Mouse (Mus musculus) embryonic facial prominence, embryonic 12.5 days (tissue): ENCODE measurements around the gene Adarb2. TPM values are rescaled to one million over a fixed set of nuclear protein-coding genes. Genes with fewer than 3 reads are reported as not detected.
"Not testable (repeated sequence)": the region's sequence is repeated elsewhere in the genome, so short reads cannot be mapped to it uniquely, and the experiment has no call there.

ENCODE experiments used
- ATAC-seq: fragments of 200-750 bp; cut with Nextera tagmentation; 2 replicates; pipeline ENCODE4 v1.8.0; 2017; ENCODE audit not compliant: insufficient number of reproducible peaks, insufficient read depth, low FRiP score, low TSS enrichment
- H3K27ac ChIP-seq: fragments of 300-500 bp; sonication (generic); 2 replicates; pipeline ENCODE4 v1.5.1; 2016; ENCODE audit warnings: mild to moderate bottlenecking
- H3K27me3 ChIP-seq: fragments of 300-500 bp; sonication (generic); 2 replicates; pipeline ENCODE4 v1.6.1; 2016; ENCODE audit warnings: mild to moderate bottlenecking, moderate library complexity
- H3K36me3 ChIP-seq: fragments of 300-500 bp; sonication (generic); 2 replicates; pipeline ENCODE4 v1.6.1; 2016; ENCODE audit warnings: mild to moderate bottlenecking
- H3K4me1 ChIP-seq: fragments of 300-500 bp; sonication (generic); 2 replicates; pipeline ENCODE4 v1.6.1; 2016
- H3K4me2 ChIP-seq: fragments of 300-500 bp; sonication (generic); replicated peaks from 2 replicates; pipeline ENCODE4 v1.6.1; 2016; ENCODE audit warnings: mild to moderate bottlenecking, moderate library complexity
- H3K4me3 ChIP-seq: fragments of 300-500 bp; sonication (generic); 2 replicates; pipeline ENCODE4 v1.5.1; 2016; ENCODE audit warnings: mild to moderate bottlenecking
- H3K9ac ChIP-seq: fragments of 300-500 bp; sonication (generic); 2 replicates; pipeline ENCODE4 v1.6.1; 2016; ENCODE audit warnings: mild to moderate bottlenecking, moderate library complexity
- H3K9me3 ChIP-seq: fragments of 300-500 bp; sonication (generic); 2 replicates; pipeline ENCODE4 v1.6.1; 2016; ENCODE audit warnings: mild to moderate bottlenecking, moderate library complexity
- WGBS: fragments of 180-500 bp; shearing (Covaris S2); methylation state at CpG from one replicate; pipeline ENCODE4 v1.1.7; 2016; 5-methylcytosine and 5-hydroxymethylcytosine counted together
- polyA plus RNA-seq: library from polyadenylated mRNA; unstranded; fragments of >200 nt; fragmentation: Nextera tagmentation; extraction: Ambion mirVana; gene quantifications from 2 replicates; pipeline ENCODE4 v1.2.1, GENCODE M21; 2016

The Adarb2 gene
- polyA plus RNA-seq, 1 experiment from 2014 or later: 3.4 TPM

DNA sequence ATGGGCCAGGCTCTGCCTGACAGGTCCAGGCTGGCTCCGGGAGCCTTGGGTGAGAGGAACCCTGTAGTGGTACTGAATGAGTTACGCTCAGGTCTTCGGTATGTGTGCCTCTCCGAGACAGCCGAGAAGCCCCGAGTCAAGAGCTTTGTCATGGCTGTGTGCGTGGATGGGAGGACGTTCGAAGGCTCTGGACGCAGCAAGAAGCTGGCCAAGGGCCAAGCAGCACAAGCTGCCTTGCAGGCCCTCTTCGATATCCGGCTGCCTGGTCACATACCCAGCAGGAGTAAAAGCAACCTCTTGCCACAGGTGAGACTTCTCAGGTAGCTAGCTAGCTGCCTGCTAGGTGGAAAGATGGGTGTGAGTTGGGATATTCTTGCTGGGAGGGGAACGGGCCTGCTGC is 367.6 kb downstream of the Adarb2 start:
- Histone ChIP-seq H3K4me1 (no peaks in the 10 kb centered on the region), H3K4me2 (no peak overlapping the region), H3K27me3 (no peaks in the 10 kb centered on the region), H3K36me3 (no peaks in the 10 kb centered on the region), H3K4me3 (no peak overlapping the region), H3K9me3 (no peaks in the 10 kb centered on the region), H3K9ac (no peak overlapping the region), H3K27ac (no peak overlapping the region)
- no peak for ATAC-seq
- WGBS: 91% methylated on average over 13 of the region's 13 CpGs

DNA sequence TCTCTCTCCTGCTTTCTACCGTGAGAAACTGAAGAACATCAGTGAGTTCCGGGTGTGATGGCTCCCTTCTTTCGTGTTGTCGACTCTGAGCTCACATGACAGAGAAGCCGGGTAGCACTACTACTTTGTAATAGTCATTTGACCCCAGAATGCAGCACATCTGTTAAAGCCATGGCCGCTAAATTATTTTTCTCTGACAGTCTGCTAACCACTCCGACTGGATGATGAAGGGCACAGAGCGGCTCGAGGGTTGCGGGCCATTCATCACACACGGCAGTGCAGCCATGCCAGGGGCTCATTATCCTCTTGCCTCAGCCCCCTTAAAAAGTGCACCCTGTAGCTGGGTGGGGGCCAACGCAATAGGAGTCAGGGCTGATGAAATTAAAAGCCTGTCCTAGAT is 371.2 kb downstream of the Adarb2 start:
- Histone ChIP-seq H3K9ac (no peak overlapping the region), H3K4me3 (no peak overlapping the region), H3K27me3 (no peaks in the 10 kb centered on the region), H3K27ac (no peak overlapping the region), H3K9me3 (no peaks in the 10 kb centered on the region), H3K4me1 (no peaks in the 10 kb centered on the region), H3K36me3 (no peaks in the 10 kb centered on the region), H3K4me2 (no peak overlapping the region)
- 83% methylated on average over 12 of the region's 12 CpGs for WGBS
- no peak for ATAC-seq

DNA sequence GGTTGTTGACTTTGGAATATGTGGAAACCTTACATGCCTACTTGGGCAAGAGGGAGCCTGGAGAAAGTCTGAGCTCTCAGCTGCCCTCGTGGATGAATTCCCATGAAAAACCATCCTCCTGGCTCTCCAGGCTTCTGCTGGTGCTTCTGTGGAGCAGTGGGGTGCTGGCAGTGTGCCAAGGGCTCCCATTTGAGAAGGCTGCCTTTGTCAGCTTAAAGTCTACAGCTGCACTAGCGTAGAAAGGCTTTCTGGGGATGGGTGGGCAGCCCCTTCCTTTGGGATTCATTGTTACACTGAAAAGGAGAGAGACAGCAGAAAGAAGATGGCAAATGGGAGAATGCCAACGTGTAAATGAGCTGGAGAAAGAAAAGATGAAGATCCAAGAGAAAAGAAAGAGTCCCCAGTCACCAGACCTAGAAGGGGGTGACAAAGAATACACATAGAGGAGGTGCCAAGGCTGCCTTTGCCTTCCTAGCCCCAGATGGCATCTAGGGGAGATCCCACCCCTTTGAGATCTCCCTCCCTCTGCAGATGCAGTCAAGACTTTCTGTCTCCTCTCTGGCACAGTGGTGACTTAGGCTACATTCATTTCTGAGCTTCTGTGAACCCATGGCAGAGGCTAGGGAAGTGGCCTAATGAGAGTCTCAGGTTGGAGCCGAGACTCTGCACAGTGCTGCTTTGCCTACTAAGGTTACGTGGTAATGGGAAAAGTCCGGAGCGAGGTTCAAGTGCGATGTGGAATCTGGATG is 381.8 kb downstream of the Adarb2 start:
- WGBS: 75% methylated on average over 8 of the region's 8 CpGs

DNA sequence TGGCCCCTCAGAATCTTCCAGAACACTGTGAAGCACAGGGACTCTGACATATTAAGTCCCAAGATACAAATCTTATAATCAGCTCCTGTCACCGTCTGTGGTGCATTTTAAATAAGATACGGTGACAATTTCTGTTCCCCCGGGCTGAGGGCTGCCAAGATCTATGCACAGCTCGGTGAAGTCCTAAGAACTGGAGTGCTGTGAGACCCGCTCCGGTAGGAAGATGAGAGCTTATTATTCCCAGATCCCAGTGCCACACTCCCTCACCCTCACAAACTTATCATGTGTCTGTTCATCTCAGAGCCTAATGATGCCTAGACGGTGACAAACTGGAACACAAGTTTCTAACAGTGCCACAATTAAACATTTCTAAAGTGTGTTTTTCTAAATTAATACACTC is 384.8 kb downstream of the Adarb2 start:
- Histone ChIP-seq H3K27me3 (no peaks in the 10 kb centered on the region), H3K4me2 (no peak overlapping the region), H3K4me1 (no peaks in the 10 kb centered on the region), H3K9ac (no peak overlapping the region), H3K27ac (no peak overlapping the region), H3K4me3 (no peak overlapping the region), H3K36me3 (no peaks in the 10 kb centered on the region), H3K9me3 (no peaks in the 10 kb centered on the region)
- no peak for ATAC-seq
- WGBS: 84% methylated on average over 7 of the region's 7 CpGs

More for the DNA sequence above, 381.8 kb downstream of the Adarb2 start:
- no peak for ATAC-seq
- no peak overlapping the region for H3K4me2 ChIP-seq
- no peaks in the 10 kb centered on the region for H3K4me1 ChIP-seq
- H3K36me3 ChIP-seq: no peaks in the 10 kb centered on the region
- H3K27me3 ChIP-seq: no peaks in the 10 kb centered on the region
- no peaks in the 10 kb centered on the region for H3K9me3 ChIP-seq
- no peak overlapping the region for H3K4me3 ChIP-seq
- H3K27ac ChIP-seq: no peak overlapping the region
- no peak overlapping the region for H3K9ac ChIP-seq

DNA sequence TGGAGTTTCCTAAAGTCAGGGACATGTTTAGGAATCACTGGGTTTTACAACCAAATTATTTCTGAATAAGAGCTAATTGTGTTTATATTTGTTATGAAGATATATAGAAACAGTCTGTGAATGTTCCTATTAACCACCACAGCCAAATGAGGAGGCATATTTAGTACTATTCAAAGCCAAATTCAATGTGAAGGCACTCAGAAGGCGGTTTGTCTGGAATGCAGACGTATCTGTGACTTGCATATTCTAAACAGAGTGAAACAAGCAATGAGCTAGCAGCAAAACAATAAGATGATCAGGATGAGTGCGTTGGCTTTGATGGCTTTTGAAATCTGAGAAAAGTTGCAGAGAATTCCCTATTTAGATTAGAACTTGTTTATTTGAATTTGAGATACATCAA is 387.8 kb downstream of the Adarb2 start:
- Histone ChIP-seq H3K36me3 (no peaks in the 10 kb centered on the region), H3K27ac (no peak overlapping the region), H3K9me3 (no peaks in the 10 kb centered on the region), H3K4me2 (no peak overlapping the region), H3K4me3 (no peak overlapping the region), H3K4me1 (no peaks in the 10 kb centered on the region), H3K9ac (no peak overlapping the region), H3K27me3 (no peaks in the 10 kb centered on the region)
- no peak for ATAC-seq
- 81% methylated on average over 3 of the region's 3 CpGs for WGBS

DNA sequence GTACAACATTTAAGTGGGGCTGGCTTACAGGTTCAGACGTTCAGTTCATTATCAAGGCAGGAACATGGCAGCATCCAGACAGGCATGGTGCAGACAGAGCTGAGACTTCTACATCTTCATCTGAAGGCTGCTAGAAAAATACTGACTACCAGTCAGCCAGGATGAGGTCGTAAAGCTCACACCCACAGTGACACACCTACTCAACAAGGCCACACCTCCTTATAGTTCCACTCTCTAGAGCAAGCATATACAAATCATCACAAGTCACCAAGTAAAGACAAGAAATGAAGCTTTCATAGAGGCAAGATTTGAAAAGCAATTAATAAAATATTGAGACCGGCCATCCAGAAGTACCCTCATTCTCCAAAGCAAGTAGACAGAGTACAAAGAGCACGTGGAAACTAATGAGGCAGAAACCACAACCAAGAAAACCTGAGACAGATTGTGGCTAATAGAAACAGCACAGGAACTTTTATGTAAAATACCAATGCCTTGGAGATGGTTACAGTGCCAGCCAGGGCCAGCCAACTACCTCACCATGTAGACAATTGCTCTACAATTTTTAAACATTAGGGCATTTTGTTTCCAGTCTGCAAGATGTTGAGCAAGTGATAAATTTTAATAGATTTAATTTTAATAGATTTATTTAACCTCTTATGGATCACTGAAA is 394.4 kb downstream of the Adarb2 start:
- Histone ChIP-seq H3K27me3 (no peaks in the 10 kb centered on the region), H3K4me1 (no peaks in the 10 kb centered on the region), H3K4me2 (no peak overlapping the region), H3K9me3 (no peaks in the 10 kb centered on the region), H3K36me3 (no peaks in the 10 kb centered on the region), H3K4me3 (no peak overlapping the region), H3K27ac (no peak overlapping the region), H3K9ac (no peak overlapping the region)
- ATAC-seq: no peak
- 85% methylated on average over 4 of the region's 4 CpGs for WGBS

DNA sequence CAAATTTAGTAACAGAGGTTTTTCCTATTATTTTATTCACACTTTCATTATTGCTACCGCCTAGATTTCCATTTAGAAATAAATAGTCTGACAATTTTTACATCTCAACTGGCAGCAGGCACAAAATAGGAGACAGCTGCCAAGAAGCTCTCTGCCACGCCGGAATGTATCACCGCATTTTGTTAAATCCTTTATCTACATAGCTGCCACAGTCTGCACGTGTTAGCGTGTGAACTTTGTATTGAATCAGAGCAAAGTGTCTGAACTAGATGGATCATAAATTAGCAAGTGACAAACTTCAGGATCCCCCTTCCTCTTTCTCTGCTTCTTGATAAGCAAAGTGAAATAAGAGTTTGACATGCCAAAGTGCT is 395.0 kb downstream of the Adarb2 start:
- no peaks in the 10 kb centered on the region for H3K27me3 ChIP-seq
- H3K4me3 ChIP-seq: no peak overlapping the region
- WGBS: 85% methylated on average over 6 of the region's 6 CpGs
- H3K4me2 ChIP-seq: no peak overlapping the region
- H3K9ac ChIP-seq: no peak overlapping the region
- ATAC-seq: no peak
- no peaks in the 10 kb centered on the region for H3K36me3 ChIP-seq
- no peaks in the 10 kb centered on the region for H3K9me3 ChIP-seq
- H3K4me1 ChIP-seq: no peaks in the 10 kb centered on the region
- no peak overlapping the region for H3K27ac ChIP-seq

DNA sequence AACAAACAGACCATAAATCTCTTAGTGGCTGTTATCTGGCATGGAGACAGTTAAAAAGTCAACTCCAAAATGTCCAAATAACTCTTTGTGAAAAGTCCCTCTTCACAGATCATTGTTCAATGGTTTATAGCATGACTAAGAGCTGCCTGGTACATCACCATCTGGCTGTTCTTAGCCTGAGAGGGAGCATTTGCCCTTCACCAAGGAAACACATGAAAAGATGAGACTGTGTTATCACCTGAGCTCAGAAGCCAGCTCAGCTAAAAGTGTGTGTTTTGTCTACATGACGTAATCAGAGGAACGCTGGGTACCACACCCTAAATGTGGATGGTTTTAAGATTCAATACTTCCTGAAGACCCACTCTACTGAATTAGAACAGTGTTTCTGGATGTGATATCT is 403.0 kb downstream of the Adarb2 start:
- no peaks in the 10 kb centered on the region for H3K27me3 ChIP-seq
- no peaks in the 10 kb centered on the region for H3K9me3 ChIP-seq
- no peak overlapping the region for H3K9ac ChIP-seq
- H3K4me3 ChIP-seq: no peak overlapping the region
- WGBS: 88% methylated on average over 2 of the region's 2 CpGs
- H3K4me1 ChIP-seq: no peaks in the 10 kb centered on the region
- no peak for ATAC-seq
- H3K27ac ChIP-seq: no peak overlapping the region
- H3K36me3 ChIP-seq: no peaks in the 10 kb centered on the region
- no peak overlapping the region for H3K4me2 ChIP-seq

DNA sequence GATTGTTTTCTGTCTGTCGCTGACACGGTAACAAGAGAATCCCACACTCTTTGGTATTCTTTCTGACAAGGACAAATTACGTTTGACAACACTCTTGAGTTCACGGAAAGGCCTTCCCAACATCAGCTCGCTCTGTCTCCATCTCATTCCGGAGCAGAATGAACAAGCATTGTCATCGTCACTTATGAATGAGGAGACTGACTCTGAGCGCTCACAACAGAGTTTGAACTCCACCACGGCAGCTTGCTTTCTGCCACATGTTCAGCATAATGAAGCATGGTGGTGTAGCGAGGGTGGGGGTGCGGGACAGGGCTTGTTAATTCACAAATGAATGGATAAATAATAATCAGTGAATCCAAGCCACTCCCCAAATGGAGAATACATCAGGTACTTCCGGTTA is 405.4 kb downstream of the Adarb2 start:
- no peak for ATAC-seq
- WGBS: 78% methylated on average over 12 of the region's 12 CpGs
- Histone ChIP-seq H3K4me3 (no peak overlapping the region), H3K9me3 (no peaks in the 10 kb centered on the region), H3K27ac (no peak overlapping the region), H3K36me3 (no peaks in the 10 kb centered on the region), H3K4me1 (no peaks in the 10 kb centered on the region), H3K9ac (no peak overlapping the region), H3K27me3 (no peaks in the 10 kb centered on the region), H3K4me2 (no peak overlapping the region)

DNA sequence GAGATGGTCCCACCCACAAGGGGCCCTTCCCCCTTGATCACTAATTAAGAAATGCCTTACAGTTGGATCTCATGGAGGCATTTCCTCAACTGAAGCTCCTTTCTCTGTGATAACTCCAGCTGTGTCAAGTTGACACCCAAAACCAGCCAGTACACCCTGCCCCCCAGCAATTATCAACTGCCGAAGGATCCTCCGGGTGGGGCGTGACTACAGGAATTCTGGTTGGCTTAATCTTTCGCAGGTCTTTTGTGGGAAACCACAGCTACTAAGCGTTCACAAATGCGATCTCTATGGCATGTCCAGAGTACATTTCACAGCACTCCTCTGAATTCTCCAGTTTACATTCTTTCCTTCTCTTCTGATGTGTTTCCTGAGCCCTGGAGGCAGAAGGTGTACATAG is 406.3 kb downstream of the Adarb2 start:
- not testable (repeated sequence) for ATAC-seq, H3K4me2 ChIP-seq
- 75% methylated on average over 6 of the region's 6 CpGs for WGBS

DNA sequence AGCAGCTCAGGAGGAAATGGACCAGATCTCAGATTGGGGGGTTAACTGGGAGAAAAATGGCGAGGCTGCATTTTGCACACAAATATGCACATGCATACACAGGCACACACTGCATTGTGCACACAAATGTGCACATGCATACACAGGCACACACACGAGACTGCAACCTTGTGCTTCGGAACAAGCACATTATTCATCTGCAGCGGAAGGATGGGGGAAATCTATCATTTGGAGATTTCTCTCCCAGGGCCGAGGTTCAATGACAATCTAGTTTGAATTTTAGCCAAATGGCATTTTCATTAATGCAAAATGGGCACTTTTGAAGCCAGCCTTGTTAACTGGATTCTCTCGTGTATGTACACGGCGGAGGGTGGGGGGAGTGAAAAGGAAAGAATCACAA is 408.3 kb downstream of the Adarb2 start:
- Histone ChIP-seq H3K36me3 (no peaks in the 10 kb centered on the region), H3K9ac (no peak overlapping the region), H3K27me3 (no peaks in the 10 kb centered on the region), H3K4me1 (no peaks in the 10 kb centered on the region), H3K27ac (no peak overlapping the region), H3K9me3 (no peaks in the 10 kb centered on the region), H3K4me2 (no peak overlapping the region), H3K4me3 (no peak overlapping the region)
- no peak for ATAC-seq
- 85% methylated on average over 8 of the region's 8 CpGs for WGBS

More for the DNA sequence above, 406.3 kb downstream of the Adarb2 start:
- H3K27me3 ChIP-seq, H3K36me3 ChIP-seq, H3K4me1 ChIP-seq, H3K9me3 ChIP-seq, H3K9ac ChIP-seq, H3K4me3 ChIP-seq, H3K27ac ChIP-seq: not testable (repeated sequence)

DNA sequence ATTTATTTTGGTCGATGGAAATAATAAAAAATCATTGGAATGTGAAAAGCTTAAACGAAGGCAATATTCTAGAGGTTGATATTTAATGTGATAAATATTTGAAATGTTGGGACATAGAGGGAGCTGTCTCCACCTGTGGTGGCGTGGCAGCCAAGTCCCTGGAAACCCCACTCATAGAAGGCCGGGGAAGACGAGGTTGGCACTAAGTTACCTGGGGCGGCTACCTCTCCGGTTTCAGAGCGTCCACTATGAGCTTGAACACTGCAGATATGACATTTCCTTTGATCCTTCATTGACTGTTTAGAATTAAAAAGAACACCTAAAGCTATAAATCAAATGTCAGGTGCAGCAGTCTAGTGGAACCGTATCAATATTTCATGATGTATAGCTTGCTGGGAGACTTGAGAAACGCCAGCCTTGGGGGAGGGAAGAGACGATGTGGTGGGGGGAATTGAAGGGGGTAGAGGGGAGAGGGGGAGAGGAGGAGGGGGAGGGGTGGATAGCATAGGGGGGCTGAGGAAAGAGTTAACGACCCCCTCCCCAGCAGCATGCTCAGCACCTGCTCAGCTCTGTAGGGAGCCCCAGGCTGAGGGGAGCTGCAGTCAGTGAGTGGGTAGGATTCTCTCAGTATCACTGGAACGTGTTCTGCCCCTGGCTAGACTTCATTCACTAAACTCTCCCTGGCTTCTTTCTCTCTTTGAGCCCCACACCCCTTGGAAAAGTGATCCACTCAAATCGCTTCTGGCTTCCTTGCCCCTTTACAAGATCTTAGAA is 410.1 kb downstream of the Adarb2 start:
- Histone ChIP-seq H3K27ac (no peak overlapping the region), H3K27me3 (no peaks in the 10 kb centered on the region), H3K36me3 (no peaks in the 10 kb centered on the region), H3K4me1 (no peaks in the 10 kb centered on the region), H3K9me3 (no peaks in the 10 kb centered on the region), H3K4me3 (no peak overlapping the region), H3K9ac (no peak overlapping the region), H3K4me2 (no peak overlapping the region)
- 66% methylated on average over 14 of the region's 14 CpGs for WGBS
- ATAC-seq: no peak
